Mouse (Mus musculus): ENCODE data around the gene Wfdc15b. TPM values are rescaled to one million over a fixed set of nuclear protein-coding genes. Genes with fewer than 3 reads are reported as not detected.

The Wfdc15b gene
- total RNA-seq, 2 experiments from 2014 or later = not detected

DNA sequence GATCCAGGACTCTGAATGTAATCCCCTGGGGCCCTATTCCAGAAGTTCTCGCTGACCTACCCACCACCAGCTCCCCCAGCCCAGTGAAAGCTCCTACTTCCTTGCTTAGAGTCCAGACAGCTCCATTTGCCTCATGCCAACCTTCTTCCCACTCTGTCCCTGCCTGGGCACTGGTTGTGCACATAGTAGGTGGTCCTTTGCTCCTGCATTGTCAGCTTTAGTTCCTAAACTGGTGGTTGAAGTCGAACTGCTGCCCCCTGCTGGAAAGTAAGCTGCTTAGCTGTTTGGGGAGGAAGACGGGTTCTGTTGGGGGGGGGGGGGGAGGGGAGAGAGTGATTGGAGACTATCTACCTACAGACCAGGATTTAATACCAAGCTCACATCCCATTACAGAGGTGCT, 41.3 kb downstream of the Wfdc15b start:
- DNase-seq (ENCODE audit: low spot score in 2 of 2) = peak in 1 of 2 experiments; percentile 37

DNA sequence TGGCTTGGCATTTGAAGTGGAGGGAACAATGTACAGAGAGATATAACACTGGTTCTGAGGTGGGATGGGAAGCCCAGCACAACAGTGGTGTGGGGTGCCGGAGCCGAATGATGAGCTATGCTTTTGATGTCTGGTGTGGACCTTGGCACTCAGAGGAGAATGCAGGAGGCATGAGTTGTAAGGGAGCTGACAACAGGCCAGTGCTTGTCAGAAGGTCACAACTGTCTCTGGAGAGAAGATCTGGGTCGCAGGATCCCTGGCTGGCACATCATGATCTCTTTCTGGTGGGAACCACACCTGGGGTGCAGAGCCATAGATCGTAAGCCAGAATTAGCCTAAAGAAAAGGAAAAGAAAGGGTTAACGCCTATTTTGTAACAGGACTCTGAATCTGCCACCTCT, 43.6 kb downstream of the Wfdc15b start:
- no peak for DNase-seq (ENCODE audit: low spot score in 2 of 2)

GRCm38 (mm10) chr2:164175850-164176249, 45.6 kb downstream of the Wfdc15b start:
- no peak for DNase-seq (ENCODE audit: low spot score in 2 of 2)

GRCm38 (mm10) chr2:164174649-164175395, 46.6 kb downstream of the Wfdc15b start:
- DNase-seq (ENCODE audit: low spot score in 2 of 2) = peak; percentile 69 to 79

- no peak for DNase-seq (ENCODE audit: low spot score in 2 of 2)
Measured at GRCm38 (mm10) chr2:164173394-164173793, 48.1 kb downstream of the Wfdc15b start.

DNA sequence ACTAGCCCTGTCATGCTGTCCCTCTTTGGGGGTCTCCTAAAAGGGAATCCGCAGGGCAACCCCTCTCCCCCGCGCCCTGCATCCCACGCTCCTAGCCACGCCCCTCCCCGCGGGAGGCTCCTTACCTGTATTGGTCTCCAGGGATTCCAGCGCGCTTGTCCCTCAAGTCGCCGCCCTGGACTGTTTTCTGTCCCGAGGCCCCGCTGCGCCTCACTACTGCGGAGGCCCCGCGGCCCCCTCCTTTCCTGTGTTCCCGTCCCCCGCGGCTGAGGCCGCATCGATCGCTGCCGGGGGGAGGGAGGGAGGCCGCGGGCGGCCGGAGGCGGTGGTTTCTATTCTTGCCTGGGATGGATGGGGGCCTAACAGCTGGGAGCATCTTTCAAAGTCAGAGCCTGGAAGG, 50.6 kb downstream of the Wfdc15b start, which contains the start of gene Kcns1:
Gene Kcns1, minus strand, starts transcription at position 212 of the 400 bp plus-strand sequence.
- DNase-seq (ENCODE audit: low spot score in 2 of 2) = no peak

DNA sequence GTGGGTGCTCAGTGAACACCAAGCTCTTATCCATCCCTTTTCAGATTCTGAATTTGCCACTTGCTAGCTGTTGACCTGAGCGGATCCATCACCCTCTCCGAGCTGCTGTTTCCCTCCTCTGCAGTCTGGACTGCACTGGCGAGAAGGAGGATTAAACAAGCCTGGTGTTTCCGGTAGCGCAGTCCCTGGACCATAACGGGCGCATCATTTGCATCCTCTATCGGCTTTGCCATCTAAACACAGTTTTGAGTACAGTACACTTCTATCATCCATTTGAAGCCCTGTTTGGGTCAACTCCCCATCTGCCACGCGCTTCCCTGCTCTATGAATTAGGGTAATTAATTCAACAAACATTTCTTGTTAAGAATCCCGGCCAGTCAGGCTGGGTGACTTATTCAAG, 51.1 kb downstream of the Wfdc15b start:
- no peak for DNase-seq (ENCODE audit: low spot score in 2 of 2)

DNA sequence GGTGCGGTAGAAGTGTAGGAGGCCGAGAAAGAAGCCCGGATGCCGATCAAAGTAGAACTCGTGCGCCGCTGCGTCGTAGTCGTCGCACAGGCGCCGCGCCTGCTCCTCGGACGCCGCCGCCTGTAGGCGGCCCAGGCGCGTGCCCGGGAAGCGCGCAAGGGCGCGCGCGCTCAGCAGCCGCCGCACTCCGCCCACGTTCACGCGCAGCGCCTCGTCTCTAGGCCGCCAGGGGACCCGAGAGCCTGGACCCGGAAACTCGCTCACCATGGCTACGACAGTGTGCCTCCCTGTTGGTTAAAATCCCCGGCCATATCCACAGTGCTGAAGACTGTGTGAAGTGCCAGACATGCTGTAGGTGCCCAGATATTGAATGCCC, 52.9 kb downstream of the Wfdc15b start:
- DNase-seq (ENCODE audit: low spot score in 2 of 2) = peak in 1 of 2 experiments; percentile 46

DNA sequence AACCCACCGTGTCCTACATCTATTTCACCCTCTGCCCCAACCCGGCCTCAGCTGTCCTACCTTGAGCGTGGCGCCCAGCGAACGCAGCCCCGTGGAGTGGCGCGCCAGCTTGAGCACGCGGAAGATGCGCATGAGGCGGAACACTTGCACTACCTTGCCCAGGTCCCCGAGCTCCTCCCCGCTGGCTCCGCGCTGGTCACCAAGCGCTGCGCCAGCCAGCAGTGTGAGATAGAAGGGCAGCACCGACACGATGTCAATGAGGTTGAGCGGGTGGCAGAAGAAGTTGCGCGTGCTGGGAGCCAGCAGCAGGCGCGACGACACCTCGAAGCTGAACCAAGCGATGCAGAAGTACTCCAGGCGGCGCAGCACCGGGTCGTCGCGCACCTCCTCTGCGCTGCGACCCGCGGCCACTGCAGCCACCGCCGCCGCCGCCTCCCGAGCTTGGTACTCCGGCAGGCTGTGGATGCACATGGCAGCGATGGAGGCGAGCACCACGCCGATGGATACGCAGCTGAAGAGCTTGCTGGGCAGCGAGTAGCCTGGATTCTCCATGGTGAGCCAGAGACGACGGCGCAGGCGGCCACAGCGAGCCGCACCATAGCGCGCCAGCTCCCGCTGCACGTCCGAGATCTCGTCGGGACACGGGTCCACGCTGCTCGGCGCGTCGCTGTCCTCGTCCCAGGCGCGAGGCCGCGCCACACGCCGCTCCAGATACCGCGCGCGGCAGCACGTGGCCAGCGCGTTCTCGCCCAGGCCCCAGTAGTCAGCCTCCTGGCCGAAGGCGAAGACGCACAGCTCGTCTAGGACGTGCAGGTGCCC, 53.5 kb downstream of the Wfdc15b start:
- DNase-seq (ENCODE audit: low spot score in 2 of 2) = no peak

DNA sequence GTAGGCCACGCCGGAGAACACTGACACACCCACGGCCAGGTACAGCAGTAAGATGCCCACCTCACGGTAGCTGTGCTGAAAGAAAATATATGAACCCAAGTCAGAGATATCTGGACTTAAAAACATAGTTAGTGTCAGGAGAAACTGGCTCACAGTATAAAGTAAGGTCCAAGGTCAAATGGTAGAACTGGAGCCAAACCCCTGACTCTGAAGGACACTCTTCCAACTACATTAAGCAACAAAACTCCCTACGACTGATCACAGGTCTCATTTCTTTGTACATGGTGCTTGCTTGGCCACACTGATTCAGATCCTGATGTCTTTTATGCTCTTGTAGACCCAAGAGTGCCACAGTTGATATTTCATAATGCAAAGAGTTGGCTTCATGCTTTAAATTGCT, 56.5 kb downstream of the Wfdc15b start:
- DNase-seq (ENCODE audit: low spot score in 2 of 2) = no peak

Other genes starting within 250 kb of the Wfdc15b start
- 100 to 1,000 TPM; 508 to 533 TPM for gene Ywhab, start 226.7 kb downstream of the Wfdc15b start, total RNA-seq (2021)
- gene Pabpc1l, start 196.2 kb downstream of the Wfdc15b start, total RNA-seq (2021) = under 1 TPM; 0.36 to 0.37 TPM
- gene Stk4, start 151.3 kb downstream of the Wfdc15b start, total RNA-seq (2021) = 10 to 100 TPM; 44.7 to 47.0 TPM
- gene Tomm34, start 150.5 kb downstream of the Wfdc15b start, total RNA-seq (2021) = 100 to 1,000 TPM; 118 to 122 TPM
- gene Kcns1, start 50.5 kb downstream of the Wfdc15b start, total RNA-seq (2021) = 1 to 10 TPM; 5.1 TPM
- gene Wfdc5, start 38.9 kb downstream of the Wfdc15b start, total RNA-seq (2021) = not detected
- gene Wfdc12, start 31.1 kb downstream of the Wfdc15b start, total RNA-seq (2021) = not detected
- not detected for gene Wfdc15a, start 21.5 kb downstream of the Wfdc15b start, total RNA-seq (2021)
- gene Svs2, start 16.8 kb upstream of the Wfdc15b start, total RNA-seq (2021) = not detected
- gene Svs3b, start 35.0 kb upstream of the Wfdc15b start, total RNA-seq (2021) = not detected
- gene Svs4, start 56.8 kb upstream of the Wfdc15b start, total RNA-seq (2021) = not detected
- not detected for gene Svs3a, start 67.6 kb upstream of the Wfdc15b start, total RNA-seq (2021)
- gene Svs6, start 95.1 kb upstream of the Wfdc15b start, total RNA-seq (2021) = not detected
- gene Svs5, start 111.1 kb upstream of the Wfdc15b start, total RNA-seq (2021) = not detected
- gene Slpi, start 167.4 kb upstream of the Wfdc15b start, total RNA-seq (2021) = under 1 TPM; 0.61 to 0.77 TPM
- under 1 TPM; 0.38 to 0.42 TPM for gene Rbpjl, start 181.5 kb upstream of the Wfdc15b start, total RNA-seq (2021)
- 10 to 100 TPM; 11.0 to 11.2 TPM for gene Matn4, start 183.5 kb upstream of the Wfdc15b start, total RNA-seq (2021)
- 100 to 1,000 TPM; 122 to 140 TPM for gene Sdc4, start 222.2 kb upstream of the Wfdc15b start, total RNA-seq (2021)
- 10 to 100 TPM; 37.9 to 39.9 TPM for gene Sys1, start 235.3 kb upstream of the Wfdc15b start, total RNA-seq (2021)
- gene Gm20458, start 239.3 kb upstream of the Wfdc15b start, total RNA-seq (2021) = 1 to 10 TPM; 5.4 to 9.9 TPM

Data from layer of hippocampus, adult 18-20 months (tissue).